Comparison of ENCODE assay signal across 33 mouse cellular contexts in the genomic region with DNA sequence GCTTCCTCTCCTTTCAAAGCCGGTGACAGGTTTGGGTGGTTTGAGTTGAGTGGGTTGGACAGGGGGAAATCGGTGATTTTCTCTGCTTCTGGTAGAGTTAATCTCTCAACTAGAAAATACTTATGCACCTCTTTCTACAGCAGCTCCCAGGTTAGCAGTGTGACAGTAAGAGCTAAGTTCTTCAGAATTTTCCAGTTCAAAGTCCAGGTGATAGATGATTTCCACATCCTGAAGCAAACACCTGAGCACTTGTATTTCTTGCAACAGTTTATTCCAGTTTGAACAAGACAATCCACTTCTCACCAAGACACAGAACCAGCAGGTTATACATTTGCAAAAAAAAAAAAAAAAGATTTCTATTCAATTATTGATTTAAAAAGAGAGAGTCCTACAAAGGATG.
"Had no signal": no experiment of that assay in that cellular context is flagged by ENCODE, and none has a peak within 500 bp of the region (broad histone marks: within the 10 kb centered on the region; RNA-seq: fewer than 3 reads in every experiment).

No protein-coding gene starts in this region.

- H3K4me1 ChIP-seq: heart, embryonic 10.5 days; heart, embryonic 12.5 days; heart, embryonic 13.5 days; heart, embryonic 15.5 days; hindbrain, embryonic 10.5 days; hindbrain, embryonic 12.5 days; hindbrain, embryonic 13.5 days; hindbrain, embryonic 15.5 days had no signal

- DNase-seq: heart, adult 2 months; heart, postnatal 10 days; heart, postnatal 14 days; heart, postnatal 36 days; heart, postnatal 4 days; kidney, adult 11 months; kidney, adult 18-20 months; kidney, adult 2 months; kidney, adult 8-10 months; kidney, adult 9 months; kidney, postnatal 10 days; kidney, postnatal 14 days; kidney, postnatal 25 days; kidney, postnatal 36 days; kidney, postnatal 4 days; layer of hippocampus, adult 9-11 months; layer of hippocampus, postnatal 36 days had no signal

- H3K27ac ChIP-seq: heart, adult 2 months; heart, embryonic 10.5 days; heart, embryonic 13.5 days; heart, embryonic 15.5 days; hindbrain, embryonic 10.5 days; hindbrain, embryonic 12.5 days; hindbrain, embryonic 13.5 days; hindbrain, embryonic 14.5 days; hindbrain, embryonic 15.5 days; hindbrain, postnatal 0 days; kidney, embryonic 15.5 days; kidney, postnatal 0 days; layer of hippocampus, adult 2 months had no signal

- H3K4me2 ChIP-seq: heart, embryonic 11.5 days; heart, embryonic 12.5 days; heart, embryonic 13.5 days; heart, embryonic 15.5 days; hindbrain, embryonic 12.5 days; hindbrain, embryonic 13.5 days; hindbrain, embryonic 14.5 days; hindbrain, embryonic 15.5 days; kidney, embryonic 15.5 days had no signal

- H3K4me3 ChIP-seq: heart, adult 2 months; heart, embryonic 10.5 days; heart, embryonic 12.5 days; heart, embryonic 13.5 days; heart, embryonic 15.5 days; hindbrain, embryonic 10.5 days; hindbrain, embryonic 12.5 days; hindbrain, embryonic 13.5 days; hindbrain, embryonic 15.5 days; kidney, embryonic 15.5 days; layer of hippocampus, adult 2 months had no signal

- H3K9ac ChIP-seq: heart, embryonic 12.5 days; heart, embryonic 13.5 days; heart, embryonic 15.5 days; hindbrain, embryonic 12.5 days; hindbrain, embryonic 13.5 days; hindbrain, embryonic 14.5 days; hindbrain, embryonic 15.5 days; kidney, embryonic 15.5 days had no signal

- H3K36me3 ChIP-seq: heart, embryonic 10.5 days; heart, embryonic 12.5 days; heart, embryonic 13.5 days; heart, embryonic 15.5 days; hindbrain, embryonic 10.5 days; hindbrain, embryonic 12.5 days; hindbrain, embryonic 13.5 days; hindbrain, embryonic 15.5 days; kidney, embryonic 15.5 days had no signal

- H3K9me3 ChIP-seq: heart, embryonic 10.5 days; heart, embryonic 12.5 days; heart, embryonic 13.5 days; heart, embryonic 15.5 days; hindbrain, embryonic 10.5 days; hindbrain, embryonic 12.5 days; hindbrain, embryonic 13.5 days; hindbrain, embryonic 15.5 days; kidney, embryonic 15.5 days had no signal

- ATAC-seq: hindbrain, embryonic 16.5 days; hindbrain, postnatal 0 days; inflammation-experienced regulatory T-cells, adult 6 months had no signal

- H3K27me3 ChIP-seq: heart, embryonic 12.5 days; heart, embryonic 15.5 days; hindbrain, embryonic 12.5 days; hindbrain, embryonic 13.5 days; hindbrain, embryonic 15.5 days; kidney, embryonic 15.5 days had no signal
